24 mouse cellular contexts compared by ENCODE assay signal in the genomic region with DNA sequence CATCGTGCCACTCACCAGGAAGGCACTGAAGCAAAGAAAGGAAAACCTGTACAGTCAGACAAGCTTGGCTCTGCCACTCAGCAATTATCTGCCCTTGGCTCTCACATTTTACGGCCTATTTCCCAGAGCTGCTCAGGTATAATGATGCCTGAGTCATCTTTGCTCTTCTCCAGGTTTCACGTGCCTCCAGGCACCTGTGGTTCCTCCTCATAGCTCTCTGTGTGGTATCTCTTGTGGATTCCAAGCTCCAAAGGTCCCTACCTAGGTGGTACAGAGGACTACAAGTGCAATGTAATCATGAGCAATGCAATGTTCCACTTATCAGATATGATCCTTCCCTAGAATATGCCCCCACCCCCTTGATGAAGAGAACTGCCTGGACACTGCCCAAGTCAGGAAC. TPM values are rescaled to one million over a fixed set of nuclear protein-coding genes. Genes with fewer than 3 reads are reported as not detected.
A peak's percentile ranks its signal among the peaks of the same experiment; 100 is the strongest.
DNase-seq lines count a peak whose midpoint lies in the region; ATAC-seq and TF ChIP-seq lines count a peak whose summit lies in the region.
"Had no signal": no experiment of that assay in that cellular context is flagged by ENCODE, and none has a peak within 500 bp of the region (broad histone marks: within the 10 kb centered on the region; RNA-seq: fewer than 3 reads in every experiment).

No protein-coding gene starts in this region.

- H3K4me2 ChIP-seq in intestine, embryonic 15.5 days (replicated peaks): no peak overlapping the region
- H3K4me2 ChIP-seq: embryonic facial prominence, embryonic 13.5 days; forebrain, embryonic 12.5 days; forebrain, embryonic 15.5 days; hindbrain, embryonic 12.5 days; hindbrain, embryonic 15.5 days had no signal

- H3K27me3 ChIP-seq in liver, adult 2 months (ENCODE audit: control insufficient read depth, insufficient read depth, low read length): no peaks in the 10 kb centered on the region
- no peaks in the 10 kb centered on the region for H3K27me3 ChIP-seq in intestine, embryonic 15.5 days (replicated peaks)
- no peaks in the 10 kb centered on the region for H3K27me3 ChIP-seq in small intestine, adult 2 months (ENCODE audit: control insufficient read depth, insufficient read depth, low read length)
- H3K27me3 ChIP-seq: embryonic facial prominence, embryonic 13.5 days; forebrain, embryonic 12.5 days; forebrain, embryonic 15.5 days; hindbrain, embryonic 12.5 days; hindbrain, embryonic 15.5 days had no signal

- WGBS in liver, adult 2 months: 63% methylated on average over 3 of the region's 3 CpGs
- 59% methylated on average over 3 of the region's 3 CpGs for WGBS in intestine, embryonic 15.5 days
- 32% methylated on average over 3 of the region's 3 CpGs for WGBS in small intestine, adult 2 months

- ATAC-seq in intestine, embryonic 15.5 days: peak; percentile 92
- ATAC-seq: activated CD4-positive, CD25-positive, alpha-beta regulatory T cell, adult 4 months; CD4-positive, CD25-positive, alpha-beta regulatory T cell, adult 4 months; forebrain, embryonic 15.5 days had no signal

- TF ChIP-seq POLR2A in liver, adult 2 months (IDR thresholded peaks at IDR 0.05; ENCODE audit: extremely low read depth, insufficient read depth, low read length): no peak
- no peak for TF ChIP-seq POLR2A in small intestine, adult 2 months (IDR thresholded peaks at IDR 0.05; ENCODE audit: low read depth, low read length)

- H3K27ac ChIP-seq in liver, adult 2 months (replicated peaks; ENCODE audit: insufficient read depth, low read depth, low read length): 0 out of 2 replicates have a peak overlapping the region, but pooled peaks have one; percentile 35
- H3K27ac ChIP-seq in intestine, embryonic 15.5 days: peak overlapping the region; percentile 44
- peak overlapping the region; percentile 76 for H3K27ac ChIP-seq in small intestine, adult 2 months (ENCODE audit: insufficient read depth, low read depth, low read length)
- H3K27ac ChIP-seq: embryonic facial prominence, embryonic 10.5 days; embryonic facial prominence, embryonic 13.5 days; forebrain, embryonic 12.5 days; forebrain, embryonic 15.5 days; hindbrain, embryonic 12.5 days; hindbrain, embryonic 15.5 days had no signal

- peaks cover 4% of the 10 kb centered on the region; the same call in 1 of the 2 replicates for H3K4me1 ChIP-seq in liver, adult 2 months (ENCODE audit: control insufficient read depth, insufficient read depth, low read length)
- H3K4me1 ChIP-seq in intestine, embryonic 15.5 days (replicated peaks): 0 out of 2 replicates have a peak, but pooled peaks cover 2% of the 10 kb centered on the region
- H3K4me1 ChIP-seq in small intestine, adult 2 months (ENCODE audit: control insufficient read depth, insufficient read depth, insufficient read length, low read length): peaks cover 19% of the 10 kb centered on the region; the same call in 1 of the 2 replicates
- H3K4me1 ChIP-seq: embryonic facial prominence, embryonic 10.5 days; embryonic facial prominence, embryonic 13.5 days; forebrain, embryonic 12.5 days; forebrain, embryonic 15.5 days; hindbrain, embryonic 12.5 days; hindbrain, embryonic 15.5 days had no signal

- H3K9me3 ChIP-seq in intestine, embryonic 15.5 days: no peaks in the 10 kb centered on the region
- H3K9me3 ChIP-seq: embryonic facial prominence, embryonic 10.5 days; embryonic facial prominence, embryonic 13.5 days; forebrain, embryonic 12.5 days; forebrain, embryonic 15.5 days; hindbrain, embryonic 12.5 days; hindbrain, embryonic 15.5 days had no signal

- no peak for DNase-seq in liver, adult 2 months (ENCODE audit: extremely low read depth, low read depth, low spot score)
- no peak for DNase-seq in liver
- no peak for DNase-seq in layer of hippocampus, adult 11-12 months (ENCODE audit: low spot score)
- DNase-seq in cerebellum, postnatal 25 days: no peak
- DNase-seq: adrenal gland, adult 8-10 months; adrenal gland, postnatal 25 days; cerebellum, adult 11-12 months; cerebellum, adult 8-10 months; cerebellum, postnatal 10 days; embryo, embryonic 11 days; gastrocnemius, postnatal 25 days; heart, adult 18-20 months had no signal

- TF ChIP-seq CTCF in liver, adult 2 months (IDR thresholded peaks at IDR 0.05; ENCODE audit: low read depth, low read length): no peak
- no peak for TF ChIP-seq CTCF in small intestine, adult 2 months (IDR thresholded peaks at IDR 0.05; ENCODE audit: extremely low read depth, insufficient read length, insufficient replicate concordance, low read depth, low read length)

- H3K9ac ChIP-seq in liver, adult 2 months (ENCODE audit: low read depth, low read length): no peak overlapping the region
- H3K9ac ChIP-seq in intestine, embryonic 15.5 days: no peak overlapping the region
- H3K9ac ChIP-seq: embryonic facial prominence, embryonic 13.5 days; forebrain, embryonic 12.5 days; forebrain, embryonic 15.5 days; hindbrain, embryonic 12.5 days; hindbrain, embryonic 15.5 days had no signal

- no peak overlapping the region for H3K4me3 ChIP-seq in liver, adult 2 months (ENCODE audit: insufficient read depth, low read depth, low read length)
- no peak overlapping the region for H3K4me3 ChIP-seq in intestine, embryonic 15.5 days (replicated peaks)
- H3K4me3 ChIP-seq in small intestine, adult 2 months (ENCODE audit: low read depth, low read length): no peak overlapping the region
- H3K4me3 ChIP-seq: embryonic facial prominence, embryonic 10.5 days; embryonic facial prominence, embryonic 13.5 days; erythroblast, embryonic 14.5 days; forebrain, embryonic 12.5 days; forebrain, embryonic 15.5 days; hindbrain, embryonic 12.5 days; hindbrain, embryonic 15.5 days had no signal

- H3K36me3 ChIP-seq in liver, adult 2 months (ENCODE audit: control insufficient read depth, insufficient read depth, low read length): no peaks in the 10 kb centered on the region
- no peaks in the 10 kb centered on the region for H3K36me3 ChIP-seq in intestine, embryonic 15.5 days
- H3K36me3 ChIP-seq in small intestine, adult 2 months (ENCODE audit: control insufficient read depth, insufficient read depth, low read length): no peaks in the 10 kb centered on the region
- H3K36me3 ChIP-seq: embryonic facial prominence, embryonic 10.5 days; embryonic facial prominence, embryonic 13.5 days; forebrain, embryonic 12.5 days; forebrain, embryonic 15.5 days; hindbrain, embryonic 12.5 days; hindbrain, embryonic 15.5 days had no signal

- no peaks in the 10 kb centered on the region for H3K79me2 ChIP-seq in liver, adult 2 months (ENCODE audit: control insufficient read depth, insufficient read depth, low read length)

RNA-seq across cellular contexts. Expression of a gene that starts 8.0 kb away (rescaled TPM):
- 122 and 132 TPM in 2 replicates for total RNA-seq in liver, adult 2 months (2014; rRNA removed)
- 27.5 and 31.0 TPM in 2 replicates for polyA plus RNA-seq in liver, adult 2 months (2012; rRNA removed)
- 69.3 and 72.5 TPM in 2 replicates for polyA plus RNA-seq in intestine, embryonic 15.5 days (2015; fragmentation: Nextera tagmentation; extraction: Ambion mirVana)
- 12.8 and 77.5 TPM in 2 replicates for polyA plus RNA-seq in small intestine, adult 2 months (2012; rRNA removed)
- polyA plus RNA-seq: C2C12; erythroblast, embryonic 14.5 days had no signal
